In the genomic region with DNA sequence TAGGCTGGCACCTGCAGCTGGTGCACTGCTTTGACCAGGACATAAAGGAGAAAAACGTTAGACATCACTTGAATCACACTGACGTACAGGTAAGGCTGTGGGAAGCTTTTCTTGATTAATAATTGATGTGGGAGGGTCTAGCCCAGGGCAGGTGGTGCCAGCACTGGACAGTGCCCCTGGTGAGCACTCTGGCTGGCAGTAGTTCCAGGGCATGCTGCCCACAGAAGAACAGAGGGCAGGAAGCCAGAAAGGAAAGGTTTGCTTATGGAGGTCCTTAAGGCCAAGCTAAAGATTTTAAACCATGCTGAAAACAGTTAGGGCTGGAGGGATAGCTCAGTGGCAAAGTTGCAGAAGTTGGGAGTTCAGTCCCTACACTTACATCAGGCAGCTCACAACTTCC, we compare ENCODE assay signal across 26 mouse cellular contexts. TPM values are rescaled to one million over a fixed set of nuclear protein-coding genes. Genes with fewer than 3 reads are reported as not detected.
A peak's percentile ranks its signal among the peaks of the same experiment; 100 is the strongest.
DNase-seq lines count a peak whose midpoint lies in the region; ATAC-seq lines count a peak whose summit lies in the region.
"Had no signal": no experiment of that assay in that cellular context is flagged by ENCODE, and none has a peak within 500 bp of the region (broad histone marks: within the 10 kb centered on the region; RNA-seq: fewer than 3 reads in every experiment).

No protein-coding gene starts in this region.

- H3K27ac ChIP-seq in kidney, embryonic 15.5 days: no peak overlapping the region
- H3K27ac ChIP-seq: embryonic facial prominence, embryonic 10.5 days; embryonic facial prominence, embryonic 13.5 days; forebrain, embryonic 12.5 days; forebrain, embryonic 15.5 days; heart, embryonic 15.5 days; hindbrain, embryonic 10.5 days had no signal

- no peak for ATAC-seq in kidney, embryonic 15.5 days (replicated peaks; ENCODE audit: low FRiP score)
- ATAC-seq: activated CD4-positive, CD25-positive, alpha-beta regulatory T cell, adult 4 months; forebrain, embryonic 15.5 days had no signal

- H3K4me1 ChIP-seq in kidney, embryonic 15.5 days: no peaks in the 10 kb centered on the region
- H3K4me1 ChIP-seq: embryonic facial prominence, embryonic 10.5 days; embryonic facial prominence, embryonic 13.5 days; forebrain, embryonic 12.5 days; forebrain, embryonic 15.5 days; heart, embryonic 12.5 days; heart, embryonic 15.5 days; hindbrain, embryonic 10.5 days had no signal

- WGBS in kidney, embryonic 15.5 days: 59% methylated on average over 2 of the region's 2 CpGs

- no peak overlapping the region for H3K4me2 ChIP-seq in kidney, embryonic 15.5 days
- H3K4me2 ChIP-seq: embryonic facial prominence, embryonic 13.5 days; forebrain, embryonic 12.5 days; forebrain, embryonic 15.5 days; heart, embryonic 12.5 days; heart, embryonic 15.5 days had no signal

- no peak overlapping the region for H3K9ac ChIP-seq in kidney, embryonic 15.5 days
- H3K9ac ChIP-seq: embryonic facial prominence, embryonic 13.5 days; forebrain, embryonic 12.5 days; forebrain, embryonic 15.5 days; heart, embryonic 12.5 days; heart, embryonic 15.5 days had no signal

- peak; percentile 84 for DNase-seq in kidney, adult 11 months
- no peak for DNase-seq in kidney, postnatal 4 days
- DNase-seq in kidney, adult 8-10 months: peak; percentile 82 to 85
- DNase-seq in kidney, postnatal 14 days: peak; percentile 83
- DNase-seq in right cerebral cortex, postnatal 14 days: no peak
- no peak for DNase-seq in spleen, postnatal 4 days (ENCODE audit: low spot score in 2 of 2)
- DNase-seq: adrenal gland, adult 8-10 months; adrenal gland, postnatal 25 days; cerebellum, adult 11-12 months; cerebellum, adult 8-10 months; cerebellum, postnatal 36 days; embryo, embryonic 11 days; gastrocnemius, postnatal 25 days; heart, adult 18-20 months; heart, postnatal 10 days; heart, postnatal 36 days had no signal

- H3K9me3 ChIP-seq in kidney, embryonic 15.5 days (replicated peaks): no peaks in the 10 kb centered on the region
- H3K9me3 ChIP-seq: embryonic facial prominence, embryonic 10.5 days; embryonic facial prominence, embryonic 13.5 days; forebrain, embryonic 12.5 days; forebrain, embryonic 15.5 days; heart, embryonic 12.5 days; heart, embryonic 15.5 days; hindbrain, embryonic 10.5 days had no signal

- no peaks in the 10 kb centered on the region for H3K36me3 ChIP-seq in kidney, embryonic 15.5 days
- H3K36me3 ChIP-seq: embryonic facial prominence, embryonic 10.5 days; embryonic facial prominence, embryonic 13.5 days; forebrain, embryonic 12.5 days; forebrain, embryonic 15.5 days; heart, embryonic 12.5 days; heart, embryonic 15.5 days; hindbrain, embryonic 10.5 days had no signal

- H3K4me3 ChIP-seq in kidney, embryonic 15.5 days (replicated peaks): no peak overlapping the region
- H3K4me3 ChIP-seq: embryonic facial prominence, embryonic 10.5 days; embryonic facial prominence, embryonic 13.5 days; erythroblast, embryonic 14.5 days; forebrain, embryonic 12.5 days; forebrain, embryonic 15.5 days; heart, embryonic 12.5 days; heart, embryonic 15.5 days; hindbrain, embryonic 10.5 days had no signal

- peaks cover 34% of the 10 kb centered on the region for H3K27me3 ChIP-seq in kidney, embryonic 15.5 days
- H3K27me3 ChIP-seq: forebrain, embryonic 15.5 days had no signal

RNA-seq across cellular contexts. Expression of a gene that starts 7.2 kb away (rescaled TPM):
- 12.1 and 12.9 TPM in 2 replicates for polyA plus RNA-seq in kidney, embryonic 15.5 days (2015; fragmentation: Nextera tagmentation; extraction: Ambion mirVana)
- polyA plus RNA-seq: activated CD4-positive, CD25-positive, alpha-beta regulatory T cell, adult 4 months; erythroblast, embryonic 14.5 days; heart, embryonic 12.5 days; heart, embryonic 15.5 days had no signal

RNA-seq across cellular contexts. Expression of a gene that starts 42.5 kb away (rescaled TPM):
- 64.0 and 66.6 TPM in 2 replicates for polyA plus RNA-seq in kidney, embryonic 15.5 days (2015; fragmentation: Nextera tagmentation; extraction: Ambion mirVana)

Comparison
In these comparisons a context has a peak if more than half of its experiments do, and no peak if none do; other contexts are left out.
1. DNase-seq: peak in kidney, adult 11 months (single experiment), kidney, adult 8-10 months (2 of 2) and kidney, postnatal 14 days (single experiment); none in kidney, postnatal 4 days (0 of 2), right cerebral cortex, postnatal 14 days (single experiment) and spleen, postnatal 4 days (0 of 2).